Mouse (Mus musculus): Measurements from ENCODE around the gene Nrxn1.
"Not testable (repeated sequence)": the region's sequence is repeated elsewhere in the genome, so short reads cannot be mapped to it uniquely, and the experiment has no call there.

Nrxn1 gene

GRCm38 (mm10) chr17:90556376-90556775 is 536.5 kb downstream of the Nrxn1 start:
- DNase-seq = no peak

- no peak for DNase-seq
Measured at GRCm38 (mm10) chr17:90550415-90550814, 542.5 kb downstream of the Nrxn1 start.

DNA sequence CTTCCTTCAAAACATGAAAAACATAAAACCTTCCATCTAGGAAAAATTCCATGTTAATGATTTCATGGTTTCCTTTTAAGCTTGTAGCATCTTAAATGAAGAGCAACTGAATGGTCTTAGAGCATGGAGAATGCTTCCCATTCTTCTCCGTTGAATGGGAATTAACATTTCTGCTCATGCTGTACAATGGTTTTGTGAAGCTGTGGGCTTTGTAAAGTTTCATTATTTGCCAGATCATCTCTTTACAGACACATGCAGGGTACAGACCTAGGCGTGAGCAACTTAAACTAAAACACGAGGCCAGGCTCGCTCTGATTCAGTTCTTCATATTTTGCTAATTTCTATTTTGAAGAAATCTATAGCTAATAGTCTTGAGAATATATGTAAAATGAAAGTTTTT is 546.1 kb downstream of the Nrxn1 start:
- no peak for DNase-seq

DNA sequence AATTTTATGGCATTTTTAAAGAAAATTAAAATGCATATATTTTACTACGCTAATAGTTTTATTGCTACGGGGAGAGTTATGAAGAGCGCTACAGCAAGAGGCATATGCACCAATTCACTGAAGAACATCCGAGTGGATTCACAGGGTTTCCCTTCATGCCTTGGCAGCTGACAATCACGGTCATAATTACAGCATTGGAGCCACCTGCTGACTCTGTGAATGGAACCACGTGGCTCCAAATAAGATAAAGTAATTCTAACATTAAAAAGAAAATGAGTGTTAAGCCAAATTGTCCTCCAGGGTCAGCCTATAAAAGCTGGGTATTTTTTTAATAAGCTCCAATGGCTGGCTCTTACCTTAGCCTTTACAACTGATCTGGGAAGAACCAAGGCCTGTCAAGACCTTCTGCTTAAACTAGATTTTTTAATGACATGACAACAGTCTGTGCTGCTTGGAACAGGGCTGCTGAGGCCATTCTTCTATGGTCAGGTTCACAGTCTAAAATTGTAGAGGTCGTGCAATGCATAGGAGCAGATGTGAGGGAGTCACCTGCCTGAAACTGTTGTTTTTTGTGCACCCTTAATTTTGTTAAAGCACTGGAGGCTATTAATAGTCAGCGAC is 548.1 kb downstream of the Nrxn1 start:
- no peak for DNase-seq

- no peak for DNase-seq
Measured at GRCm38 (mm10) chr17:90543986-90544638, 548.8 kb downstream of the Nrxn1 start.

DNA sequence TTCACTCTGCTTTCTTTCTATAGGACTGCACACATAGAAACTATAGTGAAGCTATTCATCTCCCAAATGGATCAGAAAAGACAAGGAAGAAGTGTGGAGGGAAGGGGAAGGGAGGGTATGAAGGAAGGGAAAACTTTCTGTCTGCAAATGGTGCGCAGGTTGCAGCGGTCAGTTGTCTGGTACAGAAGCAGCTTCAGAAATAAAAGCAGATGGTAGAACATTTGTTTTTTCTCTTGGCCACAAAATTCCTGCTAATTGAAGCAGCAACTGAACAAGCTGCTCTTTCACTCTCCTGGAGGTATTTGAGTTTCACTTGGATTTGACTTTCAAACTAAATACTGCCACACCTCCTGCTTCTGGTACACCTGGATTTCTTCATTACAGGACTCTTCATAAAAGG is 561.4 kb downstream of the Nrxn1 start:
- DNase-seq = no peak

GRCm38 (mm10) chr17:90506026-90506425 is 586.8 kb downstream of the Nrxn1 start:
- no peak for DNase-seq

GRCm38 (mm10) chr17:90503999-90504398 is 588.9 kb downstream of the Nrxn1 start:
- not testable (repeated sequence) for DNase-seq

GRCm38 (mm10) chr17:90501023-90501675 is 591.7 kb downstream of the Nrxn1 start:
- DNase-seq = peak; percentile 4

- DNase-seq = no peak
Measured at GRCm38 (mm10) chr17:90479531-90480250, 613.2 kb downstream of the Nrxn1 start.

- no peak for DNase-seq
Measured at GRCm38 (mm10) chr17:90456748-90457147, 636.1 kb downstream of the Nrxn1 start.

- DNase-seq = no peak
Measured at GRCm38 (mm10) chr17:90455904-90456303, 637.0 kb downstream of the Nrxn1 start.

- no peak for DNase-seq
Measured at GRCm38 (mm10) chr17:90455409-90455775, 637.5 kb downstream of the Nrxn1 start.

- no peak for DNase-seq
Measured at GRCm38 (mm10) chr17:90454738-90455408, 638.0 kb downstream of the Nrxn1 start.

- no peak for DNase-seq
Measured at GRCm38 (mm10) chr17:90454356-90454737, 638.5 kb downstream of the Nrxn1 start.

GRCm38 (mm10) chr17:90453280-90453679 is 639.6 kb downstream of the Nrxn1 start:
- DNase-seq = no peak

DNA sequence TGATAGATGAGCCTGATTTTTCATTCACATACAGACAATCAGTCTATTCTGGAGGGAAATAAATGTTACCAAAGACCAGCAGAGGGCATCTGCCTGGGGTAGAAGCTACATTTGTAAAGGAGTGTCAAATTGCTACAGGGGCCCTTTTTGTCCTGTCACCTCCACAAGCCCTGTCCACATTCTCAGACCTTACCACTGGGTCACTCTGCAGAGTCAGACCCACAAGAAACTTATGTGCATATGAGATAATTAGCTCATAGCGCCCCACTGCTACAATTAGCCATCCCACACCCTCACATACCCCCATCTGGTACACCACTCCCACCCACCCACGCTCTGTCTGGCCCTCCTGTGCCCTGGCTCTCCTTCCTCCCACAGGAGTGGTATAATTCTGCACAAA is 640.1 kb downstream of the Nrxn1 start:
- DNase-seq = no peak

DNA sequence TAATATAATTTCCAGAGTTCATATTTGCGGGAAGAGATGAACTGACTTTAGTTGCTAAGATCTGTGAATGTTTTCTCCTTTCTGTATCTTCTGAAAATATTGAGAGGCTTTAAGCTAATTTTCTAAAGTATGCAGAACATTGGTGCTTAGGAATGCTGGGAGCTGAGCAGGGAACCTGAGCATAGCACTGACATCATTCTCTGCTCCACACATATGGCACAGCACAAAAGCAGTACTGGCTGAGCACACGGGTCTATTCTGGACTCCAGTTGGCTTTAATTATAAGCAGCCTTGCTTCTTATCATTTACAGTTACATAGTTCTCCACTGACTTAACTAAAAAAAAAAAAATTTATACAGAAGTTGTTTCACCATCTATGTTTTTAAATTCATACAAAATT is 641.5 kb downstream of the Nrxn1 start:
- no peak for DNase-seq

- no peak for DNase-seq
Measured at GRCm38 (mm10) chr17:90443067-90443466, 649.8 kb downstream of the Nrxn1 start.

GRCm38 (mm10) chr17:90435836-90436235 is 657.0 kb downstream of the Nrxn1 start:
- DNase-seq = no peak

- no peak for DNase-seq
Measured at GRCm38 (mm10) chr17:90435371-90435770, 657.5 kb downstream of the Nrxn1 start.

DNA sequence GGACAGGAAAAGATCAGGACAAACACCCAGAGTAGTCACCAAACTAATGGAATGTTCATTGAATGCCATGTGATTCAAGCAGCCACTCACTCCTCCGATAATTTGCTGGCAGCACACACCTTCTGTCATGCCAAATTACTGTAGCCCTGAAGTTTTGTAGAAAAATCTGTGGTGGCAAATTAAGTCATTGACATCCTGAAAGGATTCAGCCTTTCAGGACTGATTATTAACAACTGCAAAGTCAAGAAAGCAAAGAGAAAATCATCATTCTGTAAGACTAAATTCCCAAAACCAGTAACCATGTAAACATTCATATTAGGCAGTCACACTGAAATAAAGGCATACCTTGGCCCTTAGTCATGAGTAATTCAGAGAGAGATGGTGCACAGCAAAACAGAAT is 662.7 kb downstream of the Nrxn1 start:
- DNase-seq = no peak

- DNase-seq = no peak
Measured at GRCm38 (mm10) chr17:90425974-90426373, 666.9 kb downstream of the Nrxn1 start.

Measured in thymus, postnatal 25 days (tissue).